Mouse (Mus musculus): ENCODE measurements around the gene T. TPM values are rescaled to one million over a fixed set of nuclear protein-coding genes. Genes with fewer than 3 reads are reported as not detected.
A peak's percentile ranks its signal among the peaks of the same experiment; 100 is the strongest.
"Not testable (repeated sequence)": the region's sequence is repeated elsewhere in the genome, so short reads cannot be mapped to it uniquely, and the experiment has no call there.

Gene T
- not detected for total RNA-seq (2021)
- long read RNA-seq, experiment 1 = 0 reads
- long read RNA-seq, experiment 2 = 0 reads

DNA sequence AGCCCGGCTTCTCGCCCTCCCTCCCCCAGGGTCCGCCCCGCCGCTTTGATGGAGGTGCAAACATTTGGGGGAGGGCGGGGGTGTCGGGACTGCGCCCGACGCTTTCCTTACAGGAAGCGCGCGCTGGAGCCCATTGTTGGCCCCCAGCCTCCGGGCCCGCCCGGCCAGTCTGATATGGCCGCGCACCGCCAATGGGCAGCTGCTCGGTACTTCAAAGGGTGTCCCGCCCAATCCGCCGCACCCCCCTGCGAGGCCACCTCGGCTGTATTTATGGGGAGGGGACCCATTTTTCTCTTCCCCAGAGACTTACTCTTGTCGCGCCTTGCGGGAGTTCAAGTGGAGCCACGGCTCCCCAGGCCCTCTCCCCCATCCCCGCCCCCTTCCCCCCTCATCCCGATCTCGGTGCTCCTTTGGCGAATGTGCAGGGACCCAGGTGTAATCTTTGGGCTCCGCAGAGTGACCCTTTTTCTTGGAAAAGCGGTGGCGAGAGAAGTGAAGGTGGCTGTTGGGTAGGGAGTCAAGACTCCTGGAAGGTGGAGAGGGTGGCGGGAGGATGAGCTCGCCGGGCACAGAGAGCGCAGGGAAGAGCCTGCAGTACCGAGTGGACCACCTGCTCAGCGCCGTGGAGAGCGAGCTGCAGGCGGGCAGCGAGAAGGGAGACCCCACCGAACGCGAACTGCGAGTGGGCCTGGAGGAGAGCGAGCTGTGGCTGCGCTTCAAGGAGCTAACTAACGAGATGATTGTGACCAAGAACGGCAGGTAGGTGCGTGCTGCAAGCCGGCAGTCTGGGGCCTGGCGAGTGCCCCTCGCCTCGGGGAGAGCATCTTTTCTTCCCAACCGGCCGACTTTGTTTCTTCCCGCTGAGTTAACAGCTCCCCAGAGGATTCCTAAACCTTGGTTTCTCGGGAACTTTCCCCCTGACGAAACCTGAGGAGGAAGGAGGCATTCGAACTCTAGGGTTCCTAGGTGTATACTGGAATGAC, at the start of gene T:
Gene T (plus strand): TSS at position 446 of the 983 bp plus-strand sequence.
- no peak for DNase-seq

- DNase-seq = no peak
Measured at GRCm38 (mm10) chr17:8385441-8385840, 48.8 kb upstream of the T start.

DNA sequence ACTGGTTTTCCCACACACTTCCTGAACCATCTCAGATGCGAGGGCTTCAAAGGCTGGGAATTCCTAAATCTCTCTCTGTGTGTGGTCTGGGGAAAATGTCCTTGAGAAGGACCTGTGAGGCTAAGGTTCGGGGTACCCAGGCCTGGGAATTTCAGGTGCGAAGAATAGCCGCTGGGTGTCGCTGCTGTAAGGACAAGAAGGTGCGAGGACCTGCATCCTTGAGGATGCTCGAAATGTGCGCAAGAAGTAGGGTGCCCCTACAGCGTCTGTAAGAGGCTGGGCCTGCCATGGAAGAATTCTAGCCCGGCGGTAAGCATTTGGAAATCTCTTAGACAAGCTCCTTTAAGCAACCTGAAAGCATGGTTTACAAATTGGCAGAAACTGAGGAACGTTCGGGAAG, 45.8 kb upstream of the T start:
- peak; percentile 22 for DNase-seq

GRCm38 (mm10) chr17:8388990-8389789, 45.0 kb upstream of the T start:
- no peak for DNase-seq

- DNase-seq = no peak
Measured at GRCm38 (mm10) chr17:8389790-8390095, 44.5 kb upstream of the T start.

GRCm38 (mm10) chr17:8390487-8390886, 43.7 kb upstream of the T start:
- DNase-seq = no peak

- DNase-seq = no peak
Measured at GRCm38 (mm10) chr17:8396371-8396770, 37.9 kb upstream of the T start.

- no peak for DNase-seq
Measured at GRCm38 (mm10) chr17:8397946-8398345, 36.3 kb upstream of the T start.

DNA sequence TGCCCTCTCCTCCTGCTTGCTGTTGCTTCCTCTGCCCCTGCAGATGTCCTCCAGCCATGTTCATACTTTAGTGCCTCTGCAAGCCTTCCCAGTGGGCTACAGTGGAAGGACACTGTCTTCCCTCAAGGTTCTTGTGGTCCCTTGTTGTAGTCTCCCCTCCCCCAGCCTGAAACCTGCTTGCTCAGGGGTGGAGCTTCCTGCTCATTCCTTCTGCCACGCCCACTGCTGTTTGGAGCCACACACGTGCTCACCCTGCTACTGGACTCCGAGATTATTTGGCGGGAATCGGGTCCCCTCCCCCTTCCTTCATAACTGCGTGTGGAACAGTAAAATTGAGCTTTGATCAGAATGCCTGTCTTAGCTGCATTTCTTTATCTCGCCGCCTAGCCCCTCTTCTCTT, 30.3 kb upstream of the T start:
- DNase-seq = not testable (repeated sequence)

GRCm38 (mm10) chr17:8406285-8406684, 27.9 kb upstream of the T start:
- no peak for DNase-seq

DNA sequence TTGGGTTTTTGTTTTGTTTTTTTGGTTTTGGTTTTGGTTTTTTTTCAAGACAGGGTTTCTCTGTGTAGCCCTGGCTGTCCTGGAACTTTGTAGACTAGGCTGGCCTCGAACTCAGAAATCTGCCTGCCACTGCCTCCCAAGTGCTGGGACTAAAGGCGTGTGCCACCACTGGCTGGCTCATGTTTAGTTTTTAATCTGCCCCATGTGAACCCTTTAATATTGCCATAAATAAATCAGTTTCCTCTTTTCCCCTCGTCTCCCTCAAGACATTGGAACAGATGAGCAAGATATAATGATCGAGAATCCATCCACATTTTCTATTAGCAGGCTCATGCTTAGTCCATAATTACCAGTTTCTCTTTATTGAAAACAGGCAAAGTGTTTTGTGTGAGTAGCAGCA, 26.2 kb upstream of the T start:
- not testable (repeated sequence) for DNase-seq

- DNase-seq = no peak
Measured at GRCm38 (mm10) chr17:8408589-8409295, 25.5 kb upstream of the T start.

DNA sequence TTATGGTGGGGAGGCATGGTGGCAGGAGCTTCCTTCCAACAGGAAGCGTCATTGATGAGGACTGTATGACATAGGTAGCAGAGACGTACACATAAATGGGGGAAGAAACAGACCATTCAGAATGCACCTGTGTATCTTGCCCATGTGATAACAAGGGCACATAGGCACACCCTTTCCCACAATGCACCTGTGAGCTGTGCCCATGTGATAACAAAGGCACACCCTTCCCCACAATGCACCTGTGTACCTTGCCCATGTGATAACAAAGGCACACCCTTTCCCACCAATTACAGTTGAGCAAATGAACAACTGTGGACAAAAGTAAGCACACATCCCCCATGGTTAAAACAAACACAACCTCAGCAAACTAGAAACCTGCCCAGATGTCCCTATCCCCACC, 23.9 kb upstream of the T start:
- DNase-seq = no peak

DNA sequence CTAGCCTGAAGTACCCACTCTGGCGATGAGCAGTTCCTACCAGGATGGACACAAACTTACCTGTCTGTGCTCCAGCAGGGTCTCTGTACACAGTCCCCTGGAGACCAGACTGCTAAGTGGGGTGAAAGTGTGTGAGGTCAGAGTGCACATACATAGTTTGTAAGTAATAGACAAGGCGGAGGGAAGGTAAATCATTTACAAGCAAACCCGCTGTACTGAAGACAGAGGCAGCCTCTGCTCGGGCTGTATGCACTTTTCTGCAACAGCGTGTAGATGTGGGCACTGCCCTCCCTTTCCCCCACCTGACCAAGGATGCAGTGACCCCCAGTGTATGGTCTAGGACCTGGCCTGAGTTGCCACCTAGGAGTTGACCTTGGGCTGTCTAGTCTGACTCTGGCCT, 20.6 kb upstream of the T start:
- DNase-seq = no peak

DNA sequence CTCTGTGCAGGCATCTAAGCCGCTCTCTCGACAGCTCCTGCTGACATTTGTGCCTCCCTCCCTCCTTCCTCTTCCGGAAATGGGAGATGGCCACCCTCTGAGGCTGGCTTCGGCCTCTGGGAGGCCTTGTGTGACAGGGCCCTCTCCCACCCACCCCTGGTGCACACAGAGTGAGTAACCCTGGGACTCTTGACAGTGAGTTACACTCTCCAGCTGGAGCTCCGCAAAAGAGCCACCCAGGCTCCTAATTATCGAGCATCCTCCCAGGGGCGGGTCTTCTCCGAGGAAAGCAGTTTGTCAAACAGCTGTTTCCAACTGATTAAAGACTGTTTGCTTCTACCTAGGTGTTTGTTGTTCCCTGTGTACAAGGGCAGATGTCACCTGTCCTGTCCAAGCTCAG, 18.7 kb upstream of the T start:
- no peak for DNase-seq

- DNase-seq = no peak
Measured at GRCm38 (mm10) chr17:8416865-8417264, 17.4 kb upstream of the T start.

DNA sequence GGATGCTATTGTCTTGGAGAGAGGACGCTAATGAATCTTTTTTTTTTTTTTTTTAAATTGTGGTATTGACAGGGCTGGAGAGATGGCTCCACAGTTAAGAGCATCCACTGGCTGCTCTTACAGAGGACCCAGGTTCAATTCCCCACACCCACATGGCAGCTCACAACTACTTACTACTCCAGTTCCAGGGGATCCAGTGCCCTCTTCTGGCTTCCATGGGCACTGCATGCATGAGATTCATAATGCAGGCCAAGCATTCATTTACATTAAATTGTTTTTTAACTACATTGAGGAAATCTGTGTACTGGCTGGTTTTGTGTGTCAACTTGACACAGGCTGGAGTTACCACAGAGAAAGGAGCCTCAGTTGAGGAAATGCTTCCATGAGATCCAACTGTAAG, 13.5 kb upstream of the T start:
- no peak for DNase-seq

DNA sequence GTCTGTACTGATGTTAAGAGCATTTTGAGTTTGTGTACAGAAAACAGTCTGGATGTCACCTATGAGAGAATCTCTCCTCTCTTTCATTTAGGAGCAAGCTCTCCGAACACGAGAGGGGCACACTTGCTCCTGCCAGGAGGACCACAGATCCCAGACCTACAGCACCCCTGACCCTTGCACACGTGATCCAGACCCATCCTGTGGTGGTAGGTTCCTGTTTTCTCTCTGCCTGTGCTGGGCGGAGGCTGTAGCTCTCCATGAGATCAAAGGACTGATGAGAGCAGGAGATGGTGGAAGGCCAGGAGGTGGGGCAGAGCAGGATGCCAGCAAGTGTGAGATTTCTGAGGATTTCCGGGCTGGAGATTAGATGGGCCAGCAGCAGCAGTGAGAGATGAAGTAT, 12.7 kb upstream of the T start:
- DNase-seq = no peak

- DNase-seq = peak; percentile 45
Measured at GRCm38 (mm10) chr17:8423283-8423682, 10.9 kb upstream of the T start.

DNA sequence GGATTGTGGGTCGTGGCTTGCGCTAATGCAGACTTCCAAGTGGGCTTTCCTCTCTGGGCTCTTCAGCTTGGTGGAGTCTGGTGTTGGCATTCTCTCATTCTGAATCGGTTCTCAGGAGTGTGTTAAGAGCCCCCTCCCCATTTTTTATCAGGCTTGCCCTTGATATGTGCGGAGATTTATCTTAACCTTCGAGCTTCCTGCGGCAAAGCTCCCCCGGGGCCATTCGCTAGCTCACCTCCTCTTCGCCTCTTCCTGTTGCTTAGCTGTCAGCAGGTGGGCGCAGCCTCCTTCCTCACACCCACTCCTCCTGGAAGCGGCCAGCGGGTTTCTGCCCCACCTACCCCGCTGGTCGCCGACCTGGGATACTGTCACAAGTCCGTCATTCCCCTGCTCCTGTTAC, 4.8 kb upstream of the T start:
- no peak for DNase-seq

DNA sequence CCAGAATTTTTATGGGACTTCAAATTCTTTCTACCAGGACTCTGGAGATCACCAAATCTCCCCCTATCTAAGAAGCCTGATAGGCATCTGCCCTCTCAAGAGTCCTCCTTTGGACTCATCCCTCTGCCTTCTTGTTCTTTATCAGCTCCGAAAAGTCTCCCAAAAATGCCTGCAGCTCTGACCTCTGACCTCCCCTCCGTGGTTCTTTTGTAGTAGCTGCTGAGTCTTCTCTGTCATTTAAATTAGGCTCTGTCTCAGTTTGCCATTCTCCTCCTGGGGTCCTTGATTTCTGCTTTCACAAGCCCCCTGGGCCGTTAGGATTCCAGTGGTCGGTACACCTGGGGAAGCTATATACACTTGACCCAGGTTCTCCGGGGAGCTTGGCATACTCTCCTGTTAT, 4.3 kb upstream of the T start:
- no peak for DNase-seq

DNA sequence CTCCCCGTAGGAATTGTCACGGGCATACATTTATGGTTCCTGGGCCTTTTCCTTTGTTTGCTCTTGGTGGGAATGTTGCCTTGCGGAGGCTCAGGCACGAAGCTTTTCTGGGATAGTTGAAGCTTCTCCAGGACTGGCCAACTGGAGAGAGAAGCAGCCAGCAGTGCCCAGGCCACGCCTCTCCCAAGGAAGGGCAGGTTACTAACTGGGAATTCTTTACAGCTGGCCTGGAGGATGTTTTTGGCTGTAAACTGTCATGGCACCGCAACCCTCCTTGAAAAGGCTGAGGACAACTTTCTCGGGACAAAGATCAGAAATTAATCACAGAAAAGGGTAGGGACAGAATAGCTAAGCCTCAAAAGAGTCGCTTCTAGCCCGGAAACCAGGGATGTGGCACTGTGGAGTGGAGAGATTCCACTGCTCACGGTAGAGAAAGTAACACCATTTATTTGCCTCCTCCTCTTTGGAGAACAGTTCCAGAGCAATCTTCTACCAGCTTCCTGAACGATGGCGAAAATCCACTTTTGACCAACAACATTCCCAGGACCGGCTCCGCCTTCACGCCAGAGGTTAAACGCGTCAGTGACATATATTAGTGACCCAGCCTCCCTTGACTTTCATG, 1.9 kb upstream of the T start:
- no peak for DNase-seq
